Mouse (Mus musculus) inflammation-experienced regulatory T-cells, adult 6 months (primary cell): ENCODE data around the gene Zfp423. TPM values are rescaled to one million over a fixed set of nuclear protein-coding genes. Genes with fewer than 3 reads are reported as not detected.
"Not testable (repeated sequence)": the region's sequence is repeated elsewhere in the genome, so short reads cannot be mapped to it uniquely, and the experiment has no call there.

Experiments
- ATAC-seq: one replicate; pipeline ENCODE4 v1.8.0; 2017
- polyA plus RNA-seq, 3 experiments: library from polyadenylated mRNA; unstranded; fragments of 100-300 nt; shearing (Covaris generic); gene quantifications; one replicate each; pipeline ENCODE4 v1.2.1; 2017

The Zfp423 gene
- polyA plus RNA-seq, 3 experiments from 2014 or later, result 0.42 TPM; not detected in 2

DNA sequence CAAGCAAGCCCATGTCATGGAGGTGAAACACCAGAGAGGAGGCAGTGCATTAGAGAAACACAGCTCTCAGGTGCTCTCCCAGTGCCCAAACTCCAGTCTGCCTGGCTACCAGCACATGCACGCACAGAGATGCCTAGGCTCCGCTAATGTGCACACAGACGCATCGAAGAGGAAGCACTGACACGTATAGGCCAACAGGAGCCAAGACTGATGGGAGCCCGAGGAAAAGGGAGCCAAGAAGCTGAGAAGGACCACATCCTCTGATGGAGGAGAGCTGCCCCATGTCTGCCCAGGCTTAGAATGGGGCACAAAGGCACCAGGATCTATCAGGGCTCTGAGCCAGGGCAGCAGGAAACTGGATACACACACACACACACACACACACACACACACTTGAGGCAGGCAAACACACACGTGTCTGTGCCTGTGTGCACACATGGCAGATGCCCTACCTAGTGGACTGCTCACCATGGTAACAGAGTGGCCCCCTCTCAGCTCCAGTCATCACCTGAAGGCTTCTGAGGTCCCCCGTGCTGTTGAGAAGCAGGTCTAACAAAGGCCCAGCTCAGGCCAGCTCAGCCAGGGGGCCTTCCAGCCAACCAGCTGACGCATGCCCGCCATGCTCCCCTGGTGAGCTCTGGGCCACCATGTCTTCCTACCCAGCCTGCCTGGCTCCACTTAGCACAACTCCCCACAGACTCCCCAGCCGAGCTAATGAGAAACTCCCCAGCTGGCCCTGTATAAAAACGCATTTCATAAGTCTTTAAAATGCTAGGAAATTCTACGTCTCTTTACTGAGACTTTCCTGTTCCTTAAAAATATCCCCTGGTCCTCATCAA, 64.0 kb downstream of the Zfp423 start:
- ATAC-seq, result no peak

DNA sequence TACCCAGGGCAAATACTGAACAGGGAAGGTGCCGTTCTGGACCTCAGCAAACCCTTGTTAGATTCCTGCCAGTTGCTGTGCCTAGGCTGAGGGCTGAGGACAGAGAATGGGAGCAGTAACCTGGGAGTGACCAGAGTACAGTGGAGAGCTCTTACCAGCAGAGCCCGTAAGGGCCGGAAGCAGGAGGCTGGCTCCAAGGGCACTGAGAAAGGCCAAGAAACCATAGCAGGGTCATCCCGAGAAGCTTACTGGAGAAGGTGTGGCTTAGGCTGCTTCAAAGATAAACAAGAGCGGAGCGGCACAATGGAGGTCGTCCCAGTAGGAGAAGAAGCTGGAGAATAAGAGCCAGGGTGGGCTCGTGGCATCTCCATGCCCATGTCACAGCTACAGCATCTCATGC, 65.1 kb downstream of the Zfp423 start:
- ATAC-seq, result no peak

DNA sequence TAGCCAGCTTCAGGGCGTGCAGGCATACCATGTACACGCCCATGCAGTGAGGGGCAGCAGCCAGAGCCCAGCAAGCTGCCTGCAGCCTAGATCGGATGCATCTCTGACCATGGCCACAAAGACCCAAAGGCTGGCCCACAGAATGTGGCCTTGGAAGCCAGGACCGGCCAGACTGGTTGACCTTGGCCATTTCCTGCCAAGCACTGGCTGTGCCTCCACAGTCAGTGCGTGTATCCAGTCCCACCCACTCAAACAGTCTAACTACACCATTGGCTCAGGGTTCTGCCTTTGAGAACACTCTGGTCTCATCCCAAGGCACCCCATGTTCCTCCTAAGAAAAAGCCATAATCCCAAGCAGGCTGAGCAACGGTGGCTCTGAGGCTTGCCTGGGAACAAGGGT, 65.8 kb downstream of the Zfp423 start:
- ATAC-seq, result no peak

DNA sequence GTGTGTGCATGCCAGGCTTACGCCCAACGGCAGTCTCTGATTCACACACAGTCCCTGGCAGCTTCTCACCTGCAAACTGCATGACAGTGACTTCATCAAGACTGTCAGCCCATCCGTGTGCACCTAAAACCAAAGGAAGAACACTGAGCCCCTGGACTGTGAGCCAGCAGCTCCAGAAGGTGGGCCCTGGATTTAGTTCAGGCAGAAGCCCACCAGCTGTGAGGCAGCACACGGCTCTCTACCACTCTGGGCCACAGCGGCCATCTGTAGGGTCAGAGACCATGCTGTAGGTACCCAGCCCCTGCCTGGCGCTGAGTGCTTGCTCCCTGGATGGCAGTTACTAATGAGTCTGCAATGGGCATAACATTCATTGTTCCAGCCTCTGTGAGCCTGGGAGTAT, 66.5 kb downstream of the Zfp423 start:
- ATAC-seq, result no peak

DNA sequence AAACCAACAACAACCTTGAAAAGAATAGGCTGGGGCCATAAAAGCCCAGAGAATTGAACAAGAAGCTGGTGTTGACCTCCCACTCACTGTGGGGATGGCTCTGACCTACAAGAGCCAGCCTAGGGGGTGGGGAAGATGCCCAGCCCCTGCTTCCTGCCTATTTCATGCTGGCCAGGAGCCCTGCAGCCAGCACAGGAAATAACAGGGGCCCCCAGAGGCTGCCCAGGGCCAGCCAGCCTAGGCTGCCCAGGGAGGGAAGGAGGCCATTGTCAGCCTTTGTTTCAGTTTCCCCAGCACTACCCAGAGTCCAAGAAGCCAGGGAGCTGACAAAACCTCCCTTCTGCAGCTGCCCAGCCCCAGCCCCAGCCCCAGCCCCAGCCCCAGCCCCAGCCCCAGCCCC, 67.5 kb downstream of the Zfp423 start:
- ATAC-seq, result no peak

DNA sequence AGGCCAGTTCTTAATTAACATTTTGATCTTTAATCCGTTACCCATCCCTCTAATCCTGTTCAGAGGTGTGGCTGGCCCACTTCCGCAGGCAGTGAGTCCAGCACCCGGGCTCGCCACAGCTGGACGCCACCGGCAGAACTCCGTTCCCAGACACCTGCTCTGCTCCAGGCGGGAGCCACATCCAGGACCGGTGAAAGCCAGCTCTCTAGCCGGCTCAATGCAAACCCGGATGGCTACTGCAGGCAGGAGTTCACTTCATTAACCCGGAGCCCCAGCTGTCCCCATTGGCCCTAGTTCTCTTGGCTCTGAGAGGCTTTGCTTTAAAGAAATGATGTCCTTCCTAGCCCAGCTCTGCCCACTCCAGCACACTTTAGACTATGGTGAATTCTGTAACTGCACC, 71.4 kb downstream of the Zfp423 start:
- no peak for ATAC-seq

DNA sequence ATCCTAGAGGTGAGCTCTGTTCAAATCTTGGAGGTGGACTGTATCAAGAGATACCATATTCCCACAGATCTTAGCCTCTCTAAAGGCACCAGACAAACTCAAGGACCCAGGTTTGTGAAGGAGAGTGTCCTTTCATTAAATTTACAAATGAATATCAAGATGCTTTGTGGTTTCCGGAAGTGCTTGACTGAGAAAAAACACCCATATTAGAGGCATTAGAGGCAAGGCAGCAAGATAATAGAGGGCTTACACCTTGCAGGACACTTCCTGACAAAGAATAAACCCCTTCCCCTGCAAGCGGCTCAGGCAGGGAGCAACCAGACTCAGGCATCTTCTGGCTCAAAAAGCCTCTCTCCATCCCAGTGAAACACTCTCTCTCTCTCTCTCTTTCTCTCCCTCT, 78.3 kb downstream of the Zfp423 start:
- ATAC-seq, result no peak

DNA sequence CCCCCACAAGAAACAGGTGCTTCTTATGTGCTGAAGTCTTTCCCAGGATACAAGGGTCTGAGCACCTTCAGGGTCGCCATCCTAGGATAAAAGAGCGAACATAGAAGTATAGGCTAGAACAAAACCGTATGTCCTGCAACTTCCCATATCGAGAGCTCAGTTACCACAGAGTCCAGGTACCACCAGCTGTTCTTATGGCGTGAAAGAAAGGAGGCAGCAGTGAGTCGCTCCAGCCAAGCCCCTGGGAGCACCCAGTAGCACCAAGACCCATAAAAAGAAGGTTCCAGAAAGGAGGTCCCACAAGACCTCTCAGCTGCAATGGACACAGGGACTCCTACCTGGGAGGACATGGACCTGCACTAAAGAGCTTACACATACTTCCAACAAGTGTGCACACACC, 83.5 kb downstream of the Zfp423 start:
- no peak for ATAC-seq

DNA sequence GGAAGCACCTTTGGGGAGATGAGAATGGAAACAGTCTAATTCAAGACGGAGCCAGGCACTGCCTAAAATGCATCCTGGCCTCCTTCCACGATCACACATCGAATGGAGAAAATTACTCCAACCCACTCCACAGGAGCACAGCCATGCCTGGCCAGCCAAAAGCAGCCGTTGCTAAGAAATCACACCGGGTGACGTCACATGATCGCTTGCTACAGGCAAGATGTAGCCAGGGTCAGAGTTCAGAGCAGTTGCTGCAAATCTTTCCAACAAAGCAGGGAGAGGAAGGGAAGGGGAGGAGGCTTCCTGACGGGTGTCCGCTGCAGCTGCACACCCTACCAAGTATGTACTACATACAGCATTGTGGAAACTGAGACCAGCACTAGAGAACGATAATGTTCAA, 83.9 kb downstream of the Zfp423 start:
- no peak for ATAC-seq

DNA sequence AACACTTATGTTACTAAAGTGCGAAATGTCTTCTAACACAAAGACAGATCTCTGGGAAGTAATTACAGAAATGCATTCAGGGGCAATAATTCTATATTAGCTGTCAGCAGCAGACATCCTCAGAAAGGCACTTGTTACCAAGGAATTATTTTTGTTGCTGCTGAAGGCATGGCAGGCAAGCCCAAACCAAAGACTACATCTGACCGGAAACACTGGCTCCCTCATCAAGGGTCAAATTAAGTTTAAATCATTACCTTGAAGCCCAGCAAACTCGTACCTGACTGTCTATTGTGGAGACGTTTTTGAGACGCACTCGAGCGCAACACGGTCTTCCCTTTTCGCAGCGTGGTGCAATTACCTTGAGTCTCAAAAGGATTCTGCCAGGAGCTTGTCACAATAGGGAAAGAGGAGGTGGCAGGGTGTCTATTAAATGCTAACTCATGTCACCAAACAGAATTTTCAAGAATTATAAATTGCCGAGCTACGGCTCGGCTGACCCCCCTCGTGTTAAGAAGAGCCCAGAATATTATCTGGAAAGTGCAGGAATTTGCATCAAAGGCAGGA, 86.3 kb downstream of the Zfp423 start:
- ATAC-seq, result no peak

DNA sequence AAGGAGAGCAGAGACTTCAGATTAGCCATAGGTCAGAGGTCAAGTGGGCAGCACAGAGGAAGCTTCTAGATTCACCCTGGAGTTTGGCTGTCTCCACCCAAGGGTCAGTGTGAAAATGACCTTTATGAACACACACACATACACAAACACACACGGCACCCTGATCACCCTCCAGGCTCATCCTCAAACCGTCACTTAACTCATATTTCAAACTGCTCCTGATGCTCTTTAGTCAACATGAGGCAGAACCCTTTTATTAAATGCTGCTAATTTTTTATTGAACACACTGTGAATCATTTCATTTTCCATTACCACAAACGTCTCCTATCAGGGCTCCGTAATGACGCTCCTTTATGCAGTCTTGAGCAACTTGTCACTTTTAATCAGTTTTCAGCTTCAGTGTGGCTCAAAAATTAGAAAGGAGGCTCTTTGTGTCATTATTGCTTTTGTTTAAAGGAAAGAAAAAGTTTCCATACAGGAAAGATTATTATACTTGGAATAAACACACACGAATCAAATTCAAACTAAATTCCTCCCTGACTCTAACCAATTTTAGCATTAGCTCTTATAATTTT, 87.0 kb downstream of the Zfp423 start:
- ATAC-seq, result no peak

DNA sequence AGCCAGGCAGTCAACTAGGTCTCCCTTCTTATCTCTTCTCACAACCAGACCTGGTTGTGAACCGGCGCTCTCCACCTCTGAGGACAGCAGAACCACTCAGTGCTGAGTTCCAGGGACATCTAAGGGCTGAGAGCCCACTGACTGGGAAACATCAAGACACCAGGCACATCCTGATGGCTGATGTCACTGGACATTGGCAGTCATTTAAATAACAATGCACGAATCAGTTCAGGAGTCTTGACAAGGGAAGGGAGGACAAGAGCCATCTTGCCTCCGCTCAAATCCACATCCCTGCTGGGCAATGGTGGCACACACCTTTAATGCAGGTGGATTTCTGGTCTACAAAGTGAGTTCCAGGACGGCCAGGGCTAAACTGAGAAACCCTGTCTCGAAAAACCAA, 92.8 kb downstream of the Zfp423 start:
- ATAC-seq, result no peak

DNA sequence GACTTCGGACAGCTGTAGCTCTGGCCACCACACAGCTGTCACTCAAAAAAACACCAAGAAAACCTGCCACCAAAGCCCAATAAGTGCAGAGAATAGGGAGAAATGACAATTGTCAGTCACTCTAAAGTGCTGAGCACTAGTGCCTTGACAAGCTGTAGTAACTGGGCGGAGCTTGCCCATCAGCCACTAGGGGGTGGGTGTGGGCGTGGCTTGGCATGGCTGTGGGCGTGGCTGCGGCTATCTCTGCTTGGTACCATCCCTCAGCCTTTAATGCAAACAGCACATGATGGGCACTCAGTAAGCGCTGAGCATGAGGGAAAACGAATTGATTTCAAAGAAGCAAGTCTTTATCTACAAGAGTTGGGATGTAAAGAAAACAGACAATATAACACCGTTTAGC, 95.2 kb downstream of the Zfp423 start:
- ATAC-seq, result no peak

DNA sequence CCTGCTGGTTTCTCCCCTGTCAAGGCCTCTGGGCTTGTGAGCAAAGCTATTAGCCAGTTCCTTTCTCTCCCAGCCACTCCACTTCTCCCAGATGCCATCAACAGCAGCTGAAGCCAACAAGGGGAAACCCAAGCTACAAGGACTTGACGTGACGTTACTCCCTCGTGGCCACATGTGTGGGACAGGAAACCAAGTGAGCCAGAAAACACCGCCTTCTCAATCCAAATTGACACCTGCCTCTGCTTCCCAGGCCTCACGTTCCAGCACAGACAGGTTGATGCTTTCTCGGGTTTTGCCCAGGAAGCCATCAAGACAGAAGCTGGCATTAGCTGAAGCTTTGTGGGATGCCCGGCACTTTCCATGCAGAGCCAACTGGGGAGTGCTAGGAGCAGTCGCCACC, 96.3 kb downstream of the Zfp423 start:
- ATAC-seq, result no peak

DNA sequence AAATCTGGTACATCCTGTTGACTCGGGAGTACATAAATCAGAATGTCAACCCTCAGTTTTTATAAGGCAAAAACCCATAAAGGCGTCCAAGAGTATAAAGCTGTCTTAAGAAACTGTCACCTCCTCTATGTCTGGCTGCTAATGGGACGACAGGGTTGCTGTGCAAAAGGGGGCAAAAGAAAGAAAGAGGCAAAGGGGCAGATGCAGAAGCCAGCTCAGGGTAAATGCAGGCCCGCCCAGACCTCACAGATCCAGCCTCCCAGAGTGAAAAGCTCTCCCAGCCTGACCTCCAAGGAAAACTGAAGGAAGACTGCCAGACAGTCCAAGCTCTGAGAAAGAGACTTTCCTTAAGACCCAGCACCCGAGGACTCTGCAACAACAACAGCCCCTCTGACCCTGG, 97.7 kb downstream of the Zfp423 start:
- no peak for ATAC-seq

DNA sequence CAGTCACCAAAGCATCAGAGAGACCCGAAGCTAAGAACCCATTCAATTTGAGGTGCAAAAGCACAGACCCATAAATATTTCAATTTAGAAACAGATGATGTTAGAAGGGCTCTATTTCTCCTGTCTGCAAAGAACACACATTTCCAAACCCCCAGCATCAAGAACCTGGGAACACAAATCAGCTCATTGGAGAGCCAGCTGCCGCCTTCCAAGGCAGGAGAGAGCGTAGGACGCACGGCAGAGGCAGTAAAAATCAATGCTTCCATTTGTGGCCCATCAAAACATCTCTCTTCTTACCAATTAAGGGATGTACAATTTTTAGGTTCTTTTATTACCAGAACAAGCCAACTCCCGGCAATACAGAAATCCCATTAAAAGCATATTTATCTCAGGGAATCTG, 98.5 kb downstream of the Zfp423 start:
- ATAC-seq, result no peak

DNA sequence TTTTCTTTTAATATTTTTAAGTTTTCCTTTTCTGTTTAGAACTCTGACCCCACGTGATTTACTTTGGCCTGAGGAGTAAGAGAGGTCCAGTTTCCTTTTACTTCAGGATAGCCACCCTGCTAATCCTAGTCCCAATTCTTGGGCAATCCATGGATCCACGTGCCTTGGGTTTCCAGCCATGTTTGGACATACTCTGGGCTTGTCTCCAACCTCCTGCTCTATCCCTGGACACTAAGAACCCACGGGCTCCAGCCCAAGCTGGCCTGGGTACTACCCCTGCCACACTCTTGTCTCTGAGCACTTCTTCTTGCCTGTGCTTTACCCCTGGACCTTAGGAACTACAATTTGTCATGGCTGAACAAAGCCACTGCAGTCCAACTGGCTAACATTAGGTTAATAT, 107.5 kb downstream of the Zfp423 start:
- no peak for ATAC-seq

DNA sequence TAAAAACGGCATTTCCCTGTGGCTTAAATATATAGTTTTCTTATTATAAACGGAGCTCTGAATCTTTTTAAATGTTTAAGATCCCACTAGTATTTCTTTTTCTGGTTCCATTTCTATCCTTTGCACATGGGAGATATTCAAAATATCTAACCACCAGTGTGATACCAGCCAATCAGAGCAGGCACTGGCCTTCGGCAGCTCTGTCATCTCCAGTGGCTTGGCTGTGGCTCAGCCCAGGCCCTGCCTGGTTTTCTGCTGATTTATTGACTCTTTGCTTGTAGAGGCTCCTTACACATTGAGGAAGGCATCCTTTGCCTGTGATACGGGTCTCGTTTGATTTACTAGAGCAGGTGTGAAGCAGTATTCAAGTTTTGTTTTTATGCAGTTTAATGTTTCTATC, 108.0 kb downstream of the Zfp423 start:
- no peak for ATAC-seq

DNA sequence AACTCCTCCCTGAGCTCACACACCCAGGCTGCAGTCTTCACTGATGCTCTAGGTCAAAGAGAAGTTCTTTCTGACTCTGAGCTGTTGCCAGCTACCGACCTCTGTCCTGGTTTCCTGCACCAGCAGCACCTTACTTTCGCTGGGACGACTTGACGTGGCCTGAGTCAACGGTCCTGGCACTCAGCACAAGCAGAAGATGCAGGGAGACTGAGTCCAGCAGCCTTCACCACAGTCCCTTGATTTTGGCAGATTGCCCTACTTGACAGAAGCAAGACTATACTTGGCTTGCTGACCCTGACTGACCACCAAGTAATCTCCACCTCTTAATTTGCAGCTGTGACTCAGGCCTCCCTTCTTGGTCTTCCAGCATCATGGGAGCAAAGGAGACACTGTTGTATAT, 110.6 kb downstream of the Zfp423 start:
- ATAC-seq, result no peak

DNA sequence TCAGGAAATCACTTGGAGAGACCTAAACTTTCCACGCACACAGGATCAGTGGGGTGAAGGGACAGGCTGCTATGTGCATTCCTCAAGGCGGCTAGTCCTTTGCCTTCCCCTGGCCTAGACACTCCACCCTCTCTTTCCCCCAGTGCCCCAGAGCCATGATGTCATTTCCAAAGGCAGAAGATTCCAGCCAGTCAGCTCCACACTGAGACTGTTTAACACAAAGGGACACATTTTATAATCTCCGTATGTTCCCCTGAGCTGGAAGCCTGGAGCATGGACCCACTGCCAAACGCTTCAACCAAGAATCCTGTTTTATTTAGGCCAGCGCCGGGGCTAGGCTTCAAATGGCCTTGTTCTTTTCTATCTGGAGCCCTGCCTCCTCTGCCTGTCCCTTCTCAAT, 111.6 kb downstream of the Zfp423 start:
- no peak for ATAC-seq

DNA sequence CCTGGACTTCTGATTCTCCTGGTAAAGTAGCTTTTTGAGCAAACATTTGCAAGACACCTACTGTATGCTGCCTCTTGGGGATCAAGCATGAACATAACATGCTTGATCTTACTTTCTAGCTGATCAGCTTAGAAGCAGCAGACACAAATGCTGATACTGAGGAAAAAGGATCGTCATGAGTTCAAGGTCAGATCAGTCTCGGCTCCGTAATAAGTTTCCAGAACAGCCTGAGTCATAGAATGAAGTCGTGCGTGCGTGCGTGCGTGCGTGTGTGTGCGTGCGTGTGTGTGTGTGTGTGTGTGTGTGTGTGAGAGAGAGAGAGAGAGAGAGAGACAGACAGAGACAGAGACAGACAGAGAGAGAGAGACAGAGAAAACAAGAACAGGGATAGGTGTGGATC, 117.3 kb downstream of the Zfp423 start:
- ATAC-seq, result not testable (repeated sequence)

DNA sequence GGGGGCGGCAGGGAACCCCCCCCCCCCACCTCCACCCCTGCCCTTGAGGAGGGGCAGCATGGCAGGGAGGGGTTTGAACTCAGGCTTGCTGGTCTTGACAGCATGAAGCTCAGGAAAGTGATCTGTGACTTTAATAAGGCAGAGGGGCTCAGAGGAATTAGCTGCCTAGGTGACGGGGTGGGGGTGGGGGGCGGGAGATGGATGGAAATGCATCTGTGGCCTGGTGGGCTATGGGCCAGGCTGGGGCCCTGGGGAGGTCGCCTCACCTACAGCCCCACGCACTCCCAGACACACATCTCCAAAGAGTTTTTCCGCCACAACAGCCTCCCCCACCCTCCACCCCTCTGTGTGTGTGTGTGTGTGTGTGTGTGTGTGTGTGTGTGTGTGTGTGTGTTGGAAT, 122.1 kb downstream of the Zfp423 start:
- no peak for ATAC-seq

DNA sequence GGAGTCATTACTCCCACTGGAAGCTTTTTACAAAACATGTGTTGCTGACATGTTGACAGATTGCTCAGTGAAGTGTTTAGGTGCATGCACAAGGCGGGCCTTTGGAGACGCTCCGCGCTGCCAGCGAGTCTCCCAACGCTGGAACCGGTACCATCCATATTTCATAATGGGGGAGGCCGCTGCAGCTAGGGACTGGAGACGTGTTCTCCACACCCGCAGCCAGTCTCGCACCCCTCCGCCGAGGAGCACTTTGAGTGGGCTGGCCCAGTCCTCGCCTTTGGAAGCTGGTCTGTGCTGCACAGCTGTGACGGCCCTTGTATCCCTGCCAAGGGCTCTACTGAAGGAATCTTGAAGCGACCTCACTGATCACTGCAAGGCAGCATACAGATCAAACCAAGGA, 122.5 kb downstream of the Zfp423 start:
- ATAC-seq, result no peak

DNA sequence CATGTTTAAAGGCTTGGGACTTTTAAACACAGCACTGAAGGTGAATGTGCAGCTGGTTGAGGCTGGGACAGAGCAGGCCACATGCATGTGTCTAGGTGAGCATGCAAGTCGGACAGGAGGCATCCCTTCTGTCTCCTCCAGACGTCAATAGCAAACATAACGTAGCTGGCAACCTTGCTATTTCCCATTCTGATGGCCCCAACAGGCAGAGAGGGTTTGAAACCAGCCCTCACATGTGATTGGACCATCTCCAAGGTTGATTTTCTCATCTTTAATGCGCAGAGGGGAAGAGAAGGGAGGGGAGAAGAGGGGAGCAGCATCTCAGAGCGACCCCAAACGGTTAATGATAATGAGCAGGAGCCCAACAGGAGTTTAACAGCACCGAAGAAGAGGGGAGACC, 123.5 kb downstream of the Zfp423 start:
- no peak for ATAC-seq
